In the genomic region with DNA sequence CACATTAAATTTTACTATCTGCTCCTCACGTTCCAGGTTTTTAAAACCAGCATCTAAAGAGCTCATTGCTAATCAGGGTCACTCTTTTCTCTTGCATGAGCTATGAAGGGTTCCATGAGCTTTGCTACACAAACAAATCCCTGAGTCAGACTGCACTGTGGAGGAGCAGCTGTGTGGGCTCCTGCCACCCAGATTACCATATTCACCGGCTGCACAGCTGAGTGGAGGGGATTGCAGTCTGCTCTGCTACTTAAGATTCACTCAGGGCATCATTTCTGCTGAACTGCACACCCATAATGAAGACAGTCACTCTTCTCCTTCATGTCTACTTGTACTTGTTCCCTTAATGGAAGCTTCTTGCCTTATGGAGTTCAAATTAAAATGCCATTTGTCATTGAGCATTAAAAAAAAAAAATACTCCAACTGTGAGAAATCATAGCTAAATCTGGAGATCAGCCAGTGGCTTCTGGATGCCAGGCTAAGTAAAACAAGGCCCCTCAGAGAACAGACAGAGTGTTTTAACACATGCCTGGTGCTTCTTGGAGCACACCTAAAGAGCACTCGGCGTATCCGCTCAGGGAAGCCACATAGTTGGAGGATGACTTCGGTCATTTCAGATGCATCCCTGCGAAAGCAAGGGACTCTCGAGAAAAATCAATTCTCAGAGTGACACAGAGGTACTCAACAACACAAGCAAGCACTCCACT, we compare ENCODE assay signal across 10 mouse cellular contexts.
DNase-seq lines count a peak whose midpoint lies in the region; ATAC-seq and TF ChIP-seq lines count a peak whose summit lies in the region.
"Had no signal": no experiment of that assay in that cellular context is flagged by ENCODE, and none has a peak within 500 bp of the region (broad histone marks: within the 10 kb centered on the region; RNA-seq: fewer than 3 reads in every experiment).

No protein-coding gene starts in this region.

- TF ChIP-seq CTCF in cerebellum, adult 2 months (IDR thresholded peaks at IDR 0.05; ENCODE audit: borderline replicate concordance, insufficient read depth, low read depth, low read length), result no peak

- H3K27me3 ChIP-seq in forebrain, embryonic 11.5 days (ENCODE audit: control insufficient read depth, insufficient read depth, low read length), result no peaks in the 10 kb centered on the region
- no peaks in the 10 kb centered on the region for H3K27me3 ChIP-seq in forebrain, embryonic 10.5 days (ENCODE audit: poor library complexity, severe bottlenecking)
- H3K27me3 ChIP-seq in cerebellum, adult 2 months (ENCODE audit: control insufficient read depth, insufficient read depth, low read length), result no peaks in the 10 kb centered on the region
- H3K27me3 ChIP-seq: limb, embryonic 15.5 days had no signal

- no peak for DNase-seq in forebrain, embryonic 11.5 days (ENCODE audit: low spot score)
- DNase-seq in forebrain, embryonic 10.5 days (ENCODE audit: extremely low spot score, low spot score), result no peak
- DNase-seq in layer of hippocampus, adult 18-20 months (ENCODE audit: low spot score in 2 of 2), result peak; percentile 54 to 75
- DNase-seq in mesoderm, embryonic 11.5 days (ENCODE audit: low read depth, low spot score), result peak; percentile 35
- peak; percentile 47 to 51 for DNase-seq in right cerebral cortex, postnatal 36 days (ENCODE audit: low spot score in 2 of 2)
- no peak for DNase-seq in spleen, postnatal 10 days (ENCODE audit: low spot score in 2 of 2)
- DNase-seq in cerebellum, adult 2 months, result no peak
- DNase-seq in ovary, postnatal 14 days (ENCODE audit: low spot score), result no peak
- DNase-seq: heart, postnatal 14 days had no signal

- H3K4me1 ChIP-seq in forebrain, embryonic 11.5 days (replicated peaks; ENCODE audit: control insufficient read depth, insufficient read depth, low read length), result no peaks in the 10 kb centered on the region
- H3K4me1 ChIP-seq in forebrain, embryonic 10.5 days, result no peaks in the 10 kb centered on the region
- no peaks in the 10 kb centered on the region for H3K4me1 ChIP-seq in cerebellum, adult 2 months (ENCODE audit: control insufficient read depth, insufficient read depth, low read length)
- H3K4me1 ChIP-seq: limb, embryonic 15.5 days had no signal

- 83% methylated on average over 8 of the region's 8 CpGs for WGBS in forebrain, embryonic 11.5 days
- WGBS in forebrain, embryonic 10.5 days, result 93% methylated on average over 8 of the region's 8 CpGs
- WGBS in cerebellum, adult 2 months, result 12% methylated on average over 8 of the region's 8 CpGs

- H3K4me3 ChIP-seq in forebrain, embryonic 11.5 days (ENCODE audit: low read depth, low read length), result no peak overlapping the region
- no peak overlapping the region for H3K4me3 ChIP-seq in forebrain, embryonic 10.5 days
- no peak overlapping the region for H3K4me3 ChIP-seq in cerebellum, adult 2 months (replicated peaks; ENCODE audit: insufficient read depth, low read depth, low read length)
- H3K4me3 ChIP-seq: limb, embryonic 15.5 days had no signal

- H3K9ac ChIP-seq in forebrain, embryonic 11.5 days (ENCODE audit: low read length), result no peak overlapping the region
- H3K9ac ChIP-seq: limb, embryonic 15.5 days had no signal

- no peaks in the 10 kb centered on the region for H3K9me3 ChIP-seq in forebrain, embryonic 11.5 days (ENCODE audit: control insufficient read depth, low read length)
- H3K9me3 ChIP-seq in forebrain, embryonic 10.5 days, result no peaks in the 10 kb centered on the region
- H3K9me3 ChIP-seq: limb, embryonic 15.5 days had no signal

- H3K36me3 ChIP-seq in forebrain, embryonic 11.5 days (ENCODE audit: control insufficient read depth, insufficient read depth, low read length), result no peaks in the 10 kb centered on the region
- no peaks in the 10 kb centered on the region for H3K36me3 ChIP-seq in forebrain, embryonic 10.5 days (replicated peaks)
- H3K36me3 ChIP-seq: limb, embryonic 15.5 days had no signal

- no peak overlapping the region for H3K27ac ChIP-seq in forebrain, embryonic 11.5 days (ENCODE audit: low read depth, low read length)
- H3K27ac ChIP-seq in forebrain, embryonic 10.5 days, result no peak overlapping the region
- H3K27ac ChIP-seq in cerebellum, adult 2 months (ENCODE audit: insufficient read depth, low read length), result no peak overlapping the region
- H3K27ac ChIP-seq: limb, embryonic 15.5 days had no signal

- no peak overlapping the region for H3K4me2 ChIP-seq in forebrain, embryonic 11.5 days (ENCODE audit: low read depth, low read length, severe bottlenecking)
- H3K4me2 ChIP-seq: limb, embryonic 15.5 days had no signal

- TF ChIP-seq POLR2A in cerebellum, adult 2 months (IDR thresholded peaks at IDR 0.05; ENCODE audit: borderline replicate concordance, insufficient read depth, low read length), result no peak

- peak; percentile 81 for ATAC-seq in forebrain, embryonic 11.5 days (replicated peaks; ENCODE audit: low FRiP score)

Comparison
In these comparisons a context has a peak if more than half of its experiments do, and no peak if none do; other contexts are left out.
1. DNase-seq: peak in layer of hippocampus, adult 18-20 months (2 of 2), mesoderm, embryonic 11.5 days (single experiment) and right cerebral cortex, postnatal 36 days (2 of 2); none in forebrain, embryonic 11.5 days (single experiment), forebrain, embryonic 10.5 days (single experiment), spleen, postnatal 10 days (0 of 2), cerebellum, adult 2 months (0 of 2) and ovary, postnatal 14 days (single experiment).